Mouse (Mus musculus) embryonic facial prominence, embryonic 10.5 days (tissue): ENCODE results near the gene Nuak1. TPM values are rescaled to one million over a fixed set of nuclear protein-coding genes. Genes with fewer than 3 reads are reported as not detected.
A peak's percentile ranks its signal among the peaks of the same experiment; 100 is the strongest.

Source experiments
- DNase-seq: peaks from one replicate; pipeline ENCODE4 v3.0.0-alpha.2; 2017; ENCODE audit warnings: low spot score
- H3K27ac ChIP-seq: fragments of 300-500 bp; sonication (generic); replicated peaks from 2 replicates; pipeline ENCODE4 v1.5.1; 2016; ENCODE audit warnings: mild to moderate bottlenecking
- H3K27me3 ChIP-seq: fragments of 300-500 bp; sonication (generic); replicated peaks from 2 replicates; pipeline ENCODE4 v1.6.1; 2016; ENCODE audit warnings: low read depth, mild to moderate bottlenecking; ENCODE audit not compliant: poor library complexity, severe bottlenecking
- H3K36me3 ChIP-seq: fragments of 300-500 bp; sonication (generic); replicated peaks from 2 replicates; pipeline ENCODE4 v1.6.1; 2016; ENCODE audit warnings: mild to moderate bottlenecking, moderate library complexity
- H3K4me1 ChIP-seq: fragments of 300-500 bp; sonication (generic); 2 replicates; pipeline ENCODE4 v1.6.1; 2016
- H3K4me3 ChIP-seq: fragments of 300-500 bp; sonication (generic); 2 replicates; pipeline ENCODE4 v1.5.1; 2016; ENCODE audit warnings: mild to moderate bottlenecking, moderate library complexity
- H3K9me3 ChIP-seq: fragments of 300-500 bp; sonication (generic); 2 replicates; pipeline ENCODE4 v1.6.1; 2016; ENCODE audit warnings: mild to moderate bottlenecking
- WGBS: fragments of 180-500 bp; shearing (Covaris S2); methylation state at CpG from one replicate; pipeline ENCODE4 v1.1.7; 2016; 5-methylcytosine and 5-hydroxymethylcytosine counted together
- polyA plus RNA-seq: library from polyadenylated mRNA; unstranded; fragments of >200 nt; fragmentation: Nextera tagmentation; extraction: Ambion mirVana; gene quantifications from 2 replicates; pipeline ENCODE4 v1.2.1, GENCODE M21; 2016

Gene Nuak1
- polyA plus RNA-seq, 1 experiment from 2014 or later, result 2.7 TPM

- Histone ChIP-seq H3K27ac (no peak overlapping the region), H3K4me3 (no peak overlapping the region), H3K9me3 (peaks cover 7% of the 10 kb centered on the region; the same call in 1 of the 2 replicates), H3K27me3 (no peaks in the 10 kb centered on the region), H3K4me1 (no peaks in the 10 kb centered on the region), H3K36me3 (no peaks in the 10 kb centered on the region)
- WGBS, result 86% methylated on average over 4 of the region's 4 CpGs
- no peak for DNase-seq
These were observed 105.0 kb downstream of the Nuak1 start for GRCm38 (mm10) chr10:84335441-84335840.

- DNase-seq, result no peak
- Histone ChIP-seq H3K9me3 (peaks cover 7% of the 10 kb centered on the region; the same call in 1 of the 2 replicates), H3K4me3 (no peak overlapping the region), H3K4me1 (no peaks in the 10 kb centered on the region), H3K27ac (no peak overlapping the region), H3K27me3 (no peaks in the 10 kb centered on the region), H3K36me3 (no peaks in the 10 kb centered on the region)
- WGBS, result 91% methylated on average over 7 of the region's 7 CpGs
These were observed 110.6 kb downstream of the Nuak1 start for GRCm38 (mm10) chr10:84329822-84330221.

GRCm38 (mm10) chr10:84329336-84329735 is 111.1 kb downstream of the Nuak1 start:
- 82% methylated on average over 5 of the region's 5 CpGs for WGBS
- 0 out of 2 replicates have a peak, but pooled peaks cover under 1% of the 10 kb centered on the region for H3K4me1 ChIP-seq

DNA sequence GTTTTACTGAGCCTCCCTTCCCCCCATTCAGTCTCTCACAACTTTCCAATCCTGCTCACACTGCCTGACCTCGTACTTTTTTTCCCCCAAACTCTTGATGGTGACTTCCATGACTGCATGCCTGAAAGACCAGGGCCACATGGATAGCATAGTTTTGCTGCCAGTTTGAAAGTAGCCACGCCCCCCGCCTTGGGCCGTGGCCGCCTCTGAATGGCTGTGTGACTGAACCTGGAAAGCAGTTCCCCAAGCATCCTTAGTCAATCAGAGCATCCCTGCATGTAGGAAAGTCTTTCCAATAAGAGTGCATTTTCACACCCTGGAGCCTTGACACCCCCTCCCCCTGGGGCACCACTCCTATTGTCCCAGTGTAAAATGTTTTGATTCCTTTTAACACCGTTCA is 116.4 kb downstream of the Nuak1 start:
- no peaks in the 10 kb centered on the region for H3K27me3 ChIP-seq
- peaks cover 8% of the 10 kb centered on the region for H3K4me1 ChIP-seq
- no peak overlapping the region for H3K4me3 ChIP-seq
- no peaks in the 10 kb centered on the region for H3K36me3 ChIP-seq
- H3K9me3 ChIP-seq, result no peaks in the 10 kb centered on the region
- H3K27ac ChIP-seq, result no peak overlapping the region
- DNase-seq, result peak; percentile 35
- WGBS, result 60% methylated on average over 6 of the region's 6 CpGs

More at GRCm38 (mm10) chr10:84329336-84329735, 111.1 kb downstream of the Nuak1 start:
- Histone ChIP-seq H3K36me3 (no peaks in the 10 kb centered on the region), H3K4me3 (no peak overlapping the region), H3K9me3 (peaks cover 7% of the 10 kb centered on the region; the same call in 1 of the 2 replicates), H3K27me3 (no peaks in the 10 kb centered on the region), H3K27ac (no peak overlapping the region)
- no peak for DNase-seq

Other genes starting within 250 kb of the Nuak1 start
- 61.2 and 61.5 TPM in 2 replicates for gene Ckap4, start 93.5 kb upstream of the Nuak1 start, polyA plus RNA-seq
- gene Tcp11l2, start 136.0 kb upstream of the Nuak1 start, polyA plus RNA-seq, result 3.2 and 3.6 TPM in 2 replicates
- 19.5 and 20.4 TPM in 2 replicates for gene Polr3b, start 181.7 kb upstream of the Nuak1 start, polyA plus RNA-seq